Mouse (Mus musculus) activated CD4-positive, CD25-positive, alpha-beta regulatory T cell, adult 4 months (primary cell): ENCODE data around the gene Btbd16. TPM values are rescaled to one million over a fixed set of nuclear protein-coding genes. Genes with fewer than 3 reads are reported as not detected.
A peak's percentile ranks its signal among the peaks of the same experiment; 100 is the strongest.

ENCODE experiments used
- ATAC-seq: one replicate; pipeline ENCODE4 v1.8.0; 2017
- polyA plus RNA-seq, 2 experiments: library from polyadenylated mRNA; unstranded; fragments of 100-300 nt; shearing (Covaris generic); gene quantifications; one replicate each; pipeline ENCODE4 v1.2.1; 2017

Btbd16 gene
- polyA plus RNA-seq, 2 experiments from 2014 or later = 2.2 to 4.2 TPM

GRCm38 (mm10) chr7:130770707-130771106 is 3.2 kb upstream of the Btbd16 start:
- ATAC-seq = peak; percentile 73

- ATAC-seq = peak; percentile 65
Observed at GRCm38 (mm10) chr7:130773171-130773830, 568 bp upstream of the Btbd16 start.

- no peak for ATAC-seq
Observed at GRCm38 (mm10) chr7:130780866-130781419, 7.1 kb downstream of the Btbd16 start.

- no peak for ATAC-seq
Observed at GRCm38 (mm10) chr7:130782501-130783050, 8.7 kb downstream of the Btbd16 start.

GRCm38 (mm10) chr7:130785923-130786575 is 12.2 kb downstream of the Btbd16 start:
- ATAC-seq = no peak

- no peak for ATAC-seq
Observed at GRCm38 (mm10) chr7:130786708-130787107, 12.8 kb downstream of the Btbd16 start.

- ATAC-seq = no peak
Observed at GRCm38 (mm10) chr7:130787537-130787936, 13.7 kb downstream of the Btbd16 start.

- ATAC-seq = no peak
Observed at GRCm38 (mm10) chr7:130788950-130789349, 15.1 kb downstream of the Btbd16 start.

- no peak for ATAC-seq
Observed at GRCm38 (mm10) chr7:130789456-130789855, 15.6 kb downstream of the Btbd16 start.

GRCm38 (mm10) chr7:130793671-130794070 is 19.8 kb downstream of the Btbd16 start:
- ATAC-seq = no peak

GRCm38 (mm10) chr7:130796786-130797185 is 22.9 kb downstream of the Btbd16 start:
- ATAC-seq = no peak

GRCm38 (mm10) chr7:130797524-130797923 is 23.7 kb downstream of the Btbd16 start:
- no peak for ATAC-seq

- no peak for ATAC-seq
Observed at GRCm38 (mm10) chr7:130799418-130799817, 25.5 kb downstream of the Btbd16 start.

GRCm38 (mm10) chr7:130800681-130801080 is 26.8 kb downstream of the Btbd16 start:
- peak; percentile 69 for ATAC-seq

- ATAC-seq = peak; percentile 82
Observed at GRCm38 (mm10) chr7:130801811-130802210, 27.9 kb downstream of the Btbd16 start.

- ATAC-seq = no peak
Observed at GRCm38 (mm10) chr7:130803251-130803825, 29.5 kb downstream of the Btbd16 start.

GRCm38 (mm10) chr7:130804991-130805390 is 31.1 kb downstream of the Btbd16 start:
- ATAC-seq = no peak

GRCm38 (mm10) chr7:130807749-130808148 is 33.9 kb downstream of the Btbd16 start:
- no peak for ATAC-seq

- no peak for ATAC-seq
Observed at GRCm38 (mm10) chr7:130808694-130809093, 34.8 kb downstream of the Btbd16 start.

GRCm38 (mm10) chr7:130810238-130810637 is 36.4 kb downstream of the Btbd16 start:
- no peak for ATAC-seq

GRCm38 (mm10) chr7:130812407-130812806 is 38.5 kb downstream of the Btbd16 start:
- peak; percentile 74 for ATAC-seq

GRCm38 (mm10) chr7:130815601-130816000 is 41.7 kb downstream of the Btbd16 start:
- no peak for ATAC-seq

- ATAC-seq = no peak
Observed at GRCm38 (mm10) chr7:130816243-130816642, 42.4 kb downstream of the Btbd16 start.
